Mouse (Mus musculus) kidney, postnatal 0 days (tissue): Measurements from ENCODE around the gene Nfia. TPM values are rescaled to one million over a fixed set of nuclear protein-coding genes. Genes with fewer than 3 reads are reported as not detected.
A peak's percentile ranks its signal among the peaks of the same experiment; 100 is the strongest.

Experiments
- ATAC-seq: fragments of 200-750 bp; cut with Nextera tagmentation; replicated peaks from 2 replicates; pipeline ENCODE4 v1.8.0; 2017; ENCODE audit warnings: low read depth, moderate number of reproducible peaks, moderate TSS enrichment, moderate library complexity; ENCODE audit not compliant: low FRiP score
- DNase-seq: peaks from one replicate; pipeline ENCODE4 v3.0.0-alpha.2; 2016; ENCODE audit warnings: low spot score
- H3K27ac ChIP-seq: fragments of 300-500 bp; sonication (generic); 2 replicates; pipeline ENCODE4 v1.5.1; 2014; ENCODE audit warnings: mild to moderate bottlenecking
- H3K27me3 ChIP-seq: fragments of 300-500 bp; sonication (generic); 2 replicates; pipeline ENCODE4 v1.6.1; 2014; ENCODE audit warnings: low read length, mixed read lengths; ENCODE audit not compliant: insufficient read depth
- H3K36me3 ChIP-seq: fragments of 300-500 bp; sonication (generic); 2 replicates; pipeline ENCODE4 v1.6.1; 2014; ENCODE audit warnings: low read length, mixed read lengths; ENCODE audit not compliant: insufficient read depth
- H3K4me1 ChIP-seq: fragments of 300-500 bp; sonication (generic); replicated peaks from 2 replicates; pipeline ENCODE4 v1.6.1; 2014; ENCODE audit warnings: antibody characterized with exemption, low read length, mixed read lengths; ENCODE audit not compliant: insufficient read depth
- H3K4me2 ChIP-seq: fragments of 300-500 bp; sonication (generic); 2 replicates; pipeline ENCODE4 v1.6.1; 2014; ENCODE audit warnings: mild to moderate bottlenecking, low read length, moderate library complexity, mixed read lengths
- H3K4me3 ChIP-seq: fragments of 300-500 bp; sonication (generic); replicated peaks from 2 replicates; pipeline ENCODE4 v1.5.1; 2014; ENCODE audit warnings: low read depth, low read length
- H3K9ac ChIP-seq: fragments of 300-500 bp; sonication (generic); 2 replicates; pipeline ENCODE4 v1.6.1; 2014; ENCODE audit warnings: low read depth, low read length
- H3K9me3 ChIP-seq: fragments of 300-500 bp; sonication (generic); replicated peaks from 2 replicates; pipeline ENCODE4 v1.6.1; 2016; ENCODE audit warnings: low read length, inconsistent platforms, mixed read lengths
- CTCF ChIP-seq: IDR thresholded peaks from 2 replicates; pipeline ENCODE4 v1.5.1; 2016; ENCODE audit warnings: antibody characterized with exemption, low read depth, mild to moderate bottlenecking, moderate library complexity
- WGBS: fragments of 180-500 bp; shearing (Covaris S2); extraction: QIAGEN DNeasy Blood & Tissue Kit; methylation state at CpG from one replicate; pipeline ENCODE4 v1.1.7; 2014; 5-methylcytosine and 5-hydroxymethylcytosine counted together
- polyA plus RNA-seq: library from polyadenylated mRNA; unstranded; fragments of >200 nt; fragmentation: Nextera tagmentation; extraction: Ambion mirVana; gene quantifications from 2 replicates; pipeline ENCODE4 v1.2.1, GENCODE M21; 2015

Nfia gene
- polyA plus RNA-seq, 1 experiment from 2014 or later = 25.9 TPM

GRCm38 (mm10) chr4:98136072-98136471 lies 363.5 kb downstream of the Nfia start:
- WGBS = 75% methylated on average over 2 of the region's 2 CpGs
- Histone ChIP-seq H3K27me3 (no peaks in the 10 kb centered on the region), H3K4me2 (no peak overlapping the region), H3K27ac (no peak overlapping the region), H3K9me3 (no peaks in the 10 kb centered on the region), H3K4me3 (no peak overlapping the region), H3K36me3 (no peaks in the 10 kb centered on the region), H3K9ac (no peak overlapping the region), H3K4me1 (no peaks in the 10 kb centered on the region)
- no peak for DNase-seq
- TF ChIP-seq CTCF = no peak
- ATAC-seq = no peak

- H3K4me1 ChIP-seq = no peaks in the 10 kb centered on the region
- no peak overlapping the region for H3K9ac ChIP-seq
- H3K4me3 ChIP-seq = no peak overlapping the region
- DNase-seq (peak; percentile 72), ATAC-seq (peak; percentile 49)
- H3K27ac ChIP-seq = no peak overlapping the region
- no peak overlapping the region for H3K4me2 ChIP-seq
- H3K27me3 ChIP-seq = no peaks in the 10 kb centered on the region
- no peaks in the 10 kb centered on the region for H3K9me3 ChIP-seq
- WGBS = 21% methylated on average over 1 of the region's 1 CpGs
- H3K36me3 ChIP-seq = no peaks in the 10 kb centered on the region
- TF ChIP-seq CTCF = no peak
These were observed 370.4 kb downstream of the Nfia start for GRCm38 (mm10) chr4:98142879-98143436.

GRCm38 (mm10) chr4:98150576-98150975 lies 378.0 kb downstream of the Nfia start:
- H3K4me3 ChIP-seq = no peak overlapping the region
- DNase-seq (no peak), ATAC-seq (no peak)
- H3K4me2 ChIP-seq = no peak overlapping the region
- no peaks in the 10 kb centered on the region for H3K27me3 ChIP-seq
- TF ChIP-seq CTCF = no peak
- no peaks in the 10 kb centered on the region for H3K4me1 ChIP-seq
- no peak overlapping the region for H3K9ac ChIP-seq
- H3K27ac ChIP-seq = no peak overlapping the region
- 84% methylated on average over 5 of the region's 5 CpGs for WGBS
- no peaks in the 10 kb centered on the region for H3K9me3 ChIP-seq
- no peaks in the 10 kb centered on the region for H3K36me3 ChIP-seq

- 87% methylated on average over 3 of the region's 3 CpGs for WGBS
- Histone ChIP-seq H3K27me3 (no peaks in the 10 kb centered on the region), H3K9ac (no peak overlapping the region), H3K4me3 (no peak overlapping the region), H3K9me3 (no peaks in the 10 kb centered on the region), H3K4me2 (no peak overlapping the region), H3K36me3 (no peaks in the 10 kb centered on the region), H3K4me1 (no peaks in the 10 kb centered on the region), H3K27ac (no peak overlapping the region)
- no peak for TF ChIP-seq CTCF
- DNase-seq (no peak), ATAC-seq (no peak)
These were observed 385.4 kb downstream of the Nfia start for GRCm38 (mm10) chr4:98157921-98158320.

- no peaks in the 10 kb centered on the region for H3K4me1 ChIP-seq
- no peaks in the 10 kb centered on the region for H3K36me3 ChIP-seq
- H3K9me3 ChIP-seq = no peaks in the 10 kb centered on the region
- H3K4me2 ChIP-seq = no peak overlapping the region
- no peaks in the 10 kb centered on the region for H3K27me3 ChIP-seq
- no peak overlapping the region for H3K4me3 ChIP-seq
- ATAC-seq = no peak
- no peak for TF ChIP-seq CTCF
- peak; percentile 47 for DNase-seq
- H3K27ac ChIP-seq = no peak overlapping the region
- 55% methylated on average over 3 of the region's 3 CpGs for WGBS
- no peak overlapping the region for H3K9ac ChIP-seq
These were observed 393.8 kb downstream of the Nfia start for GRCm38 (mm10) chr4:98166379-98166778.

Other genes starting within 250 kb of the Nfia start
- 0.38 and 0.71 TPM in 2 replicates for gene E130114P18Rik, start 5.3 kb downstream of the Nfia start, polyA plus RNA-seq